Mouse (Mus musculus): ENCODE data around the gene Adamts13. TPM values are rescaled to one million over a fixed set of nuclear protein-coding genes. Genes with fewer than 3 reads are reported as not detected.

Gene Adamts13
- polyA plus RNA-seq, 1 experiment from 2014 or later: not detected

DNA sequence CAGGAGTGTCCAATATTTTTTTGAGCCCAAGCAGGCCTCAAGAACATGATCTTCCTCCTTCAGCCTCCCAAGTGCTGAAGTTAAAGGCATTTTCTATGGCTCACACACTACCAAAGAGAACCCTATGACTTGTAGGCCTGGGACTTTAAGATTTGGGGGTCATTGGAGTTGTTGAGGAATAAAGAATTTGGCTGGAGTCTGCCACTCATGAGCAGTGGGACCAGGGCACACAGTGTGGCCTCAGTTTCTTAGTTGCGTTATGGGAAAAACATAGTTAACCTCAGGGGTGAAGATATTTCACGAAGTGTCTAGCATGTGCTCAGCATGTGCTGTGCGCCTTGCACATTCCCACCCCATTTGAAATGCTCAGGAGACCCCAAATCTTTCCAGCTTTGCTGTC lies 53.1 kb downstream of the Adamts13 start:
- no peak overlapping the region for H3K4me2 ChIP-seq (replicated peaks)
- no peak for ATAC-seq (ENCODE audit: low FRiP score)

DNA sequence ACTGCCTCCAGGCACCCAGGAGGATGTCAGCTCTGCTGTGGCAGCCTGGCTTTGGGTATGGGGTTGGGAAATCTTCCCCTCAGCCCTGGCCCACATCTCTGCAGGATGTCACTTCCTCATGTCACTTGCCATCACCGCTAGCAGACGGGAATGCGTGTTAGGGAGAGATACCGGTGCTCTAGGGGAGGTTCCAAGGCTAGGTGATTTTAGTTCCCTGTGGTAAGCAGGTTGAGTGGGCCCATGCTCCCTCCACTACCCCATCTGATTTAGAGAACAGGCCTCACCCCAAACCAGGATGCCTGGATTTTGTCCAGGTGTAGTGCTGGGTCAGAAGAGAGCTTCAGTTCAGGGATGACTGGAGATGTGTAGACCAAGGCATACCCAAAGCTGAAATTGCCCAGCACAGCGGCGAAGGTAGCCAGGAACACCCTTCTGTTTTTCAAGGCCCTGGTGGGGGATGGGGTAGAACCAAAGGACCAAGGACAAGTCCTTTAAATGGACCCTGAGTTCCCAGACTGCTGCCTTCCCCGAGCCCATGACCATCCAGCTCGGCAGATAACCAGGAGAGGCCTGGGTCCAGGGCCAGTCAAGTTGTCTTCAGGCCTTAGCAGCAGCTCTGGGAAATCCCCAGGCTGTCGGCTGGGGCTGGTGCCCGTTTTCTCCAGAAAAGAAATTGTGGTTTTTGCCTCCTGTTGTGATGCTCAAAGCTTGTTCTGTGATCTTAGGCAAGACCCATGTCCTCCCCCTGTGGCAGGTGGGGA lies 53.8 kb downstream of the Adamts13 start:
- Histone ChIP-seq H3K36me3 (no peaks in the 10 kb centered on the region), H3K27ac (no peak overlapping the region), H3K4me3 (peak overlapping the region; percentile 30), H3K4me2 (replicated peaks) (peak overlapping the region; percentile 52), H3K27me3 (peaks cover 23% of the 10 kb centered on the region), H3K4me1 (peaks cover 12% of the 10 kb centered on the region), H3K9ac (peak overlapping the region; percentile 42; the same call in 1 of the 2 replicates), H3K9me3 (replicated peaks) (no peaks in the 10 kb centered on the region)
- no peak for ATAC-seq (ENCODE audit: low FRiP score)
- WGBS: 71% methylated on average over 10 of the region's 10 CpGs

More for the DNA sequence above, 53.1 kb downstream of the Adamts13 start:
- Histone ChIP-seq H3K9ac (no peak overlapping the region), H3K9me3 (replicated peaks) (no peaks in the 10 kb centered on the region), H3K27me3 (peaks cover 23% of the 10 kb centered on the region), H3K27ac (no peak overlapping the region), H3K36me3 (0 out of 2 replicates have a peak, but pooled peaks cover 2% of the 10 kb centered on the region), H3K4me1 (peaks cover 12% of the 10 kb centered on the region), H3K4me3 (no peak overlapping the region)
- WGBS: 91% methylated on average over 3 of the region's 3 CpGs

DNA sequence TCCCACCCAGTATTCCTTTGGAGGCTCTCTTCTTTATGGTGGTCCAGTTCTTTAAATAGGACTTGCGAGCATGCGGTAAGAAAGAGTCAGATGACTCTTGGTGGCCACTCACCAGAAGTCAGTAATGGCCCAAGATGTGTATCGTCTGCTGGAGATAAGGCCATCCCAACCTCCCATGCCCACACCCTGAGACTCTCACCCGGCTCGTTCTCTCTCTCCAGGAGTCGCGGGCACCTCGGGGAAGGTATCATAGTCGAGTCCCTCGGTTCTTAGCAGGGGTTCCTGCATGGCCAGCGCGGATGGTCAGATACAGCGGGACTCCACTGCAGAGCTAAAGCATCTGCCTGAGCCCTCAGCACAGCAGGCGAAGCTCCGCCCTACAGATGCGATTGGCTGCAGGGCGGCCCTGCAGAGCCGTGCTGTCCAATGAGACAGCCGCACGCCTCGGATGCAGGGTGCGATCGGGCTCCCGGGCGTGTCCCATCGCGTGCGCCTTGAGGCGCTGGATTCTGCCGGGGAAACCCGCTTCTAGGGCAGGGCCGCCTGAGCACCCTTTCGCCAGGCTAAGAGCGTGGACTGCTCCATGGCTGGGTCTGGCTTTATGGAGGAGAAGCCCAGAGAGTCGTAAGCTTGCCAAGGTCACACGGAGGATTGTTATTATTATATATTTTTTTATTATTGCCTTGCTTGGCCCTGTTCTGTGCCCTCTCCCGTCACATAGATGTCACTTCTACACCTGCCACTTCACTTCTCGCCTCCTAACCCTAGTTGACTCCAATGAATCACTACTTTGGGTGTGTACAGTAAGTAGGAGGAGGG lies 54.6 kb downstream of the Adamts13 start, which contains the start of gene Slc2a6:
TSS of gene Slc2a6 (minus strand) at position 381 of the 819 bp plus-strand sequence.
- 0 out of 2 replicates have a peak within 1 kb of the TSS, but pooled peaks have one; percentile 19 for H3K27ac ChIP-seq
- H3K36me3 ChIP-seq: no peaks in the 10 kb centered on the region
- peak within 1 kb of the TSS; percentile 42; the same call in 1 of the 2 replicates for H3K9ac ChIP-seq
- peak within 1 kb of the TSS; percentile 52 for H3K4me2 ChIP-seq (replicated peaks)
- peaks cover 12% of the 10 kb centered on the region for H3K4me1 ChIP-seq
- peak within 1 kb of the TSS; percentile 30 for H3K4me3 ChIP-seq
- peaks cover 23% of the 10 kb centered on the region for H3K27me3 ChIP-seq
- ATAC-seq (ENCODE audit: low FRiP score): peak; percentile 99
- WGBS: 3% methylated on average over 38 of the region's 38 CpGs
- no peaks in the 10 kb centered on the region for H3K9me3 ChIP-seq (replicated peaks)

DNA sequence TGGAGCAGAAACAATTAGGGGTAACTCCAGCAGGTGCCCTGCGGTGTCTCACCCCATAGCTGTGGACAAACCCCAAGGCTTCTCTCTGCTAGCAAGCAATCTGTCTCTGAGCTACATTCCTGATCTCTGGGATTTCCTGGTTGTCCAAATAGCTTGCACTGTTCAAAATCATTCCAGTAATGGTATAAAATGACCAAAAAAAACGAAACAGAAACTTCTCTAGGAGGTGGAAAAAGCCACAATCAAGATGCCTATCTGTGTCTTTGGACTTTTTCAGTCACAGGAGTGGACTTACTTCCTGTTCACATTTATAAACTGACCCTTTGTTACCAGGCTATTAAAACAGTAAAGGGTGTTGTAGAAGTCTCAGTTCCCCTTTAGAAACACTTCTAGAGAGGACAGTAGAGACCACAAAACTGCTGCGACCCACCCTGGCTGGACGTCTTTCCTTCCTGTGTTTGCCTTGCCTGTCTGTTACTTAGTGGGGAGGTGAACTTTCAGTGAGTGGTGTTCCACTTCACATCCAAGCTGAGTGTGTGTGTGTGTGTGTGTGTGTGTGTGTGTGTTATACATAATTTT lies 55.3 kb downstream of the Adamts13 start:
- no peaks in the 10 kb centered on the region for H3K36me3 ChIP-seq
- H3K4me2 ChIP-seq (replicated peaks): peak overlapping the region; percentile 52
- peaks cover 23% of the 10 kb centered on the region for H3K27me3 ChIP-seq
- no peak; the same call in 1 of the 2 replicates for ATAC-seq (ENCODE audit: low FRiP score)
- peak overlapping the region; percentile 30; the same call in 1 of the 2 replicates for H3K4me3 ChIP-seq
- 73% methylated on average over 4 of the region's 4 CpGs for WGBS
- H3K27ac ChIP-seq: no peak overlapping the region
- H3K9ac ChIP-seq: 0 out of 2 replicates have a peak overlapping the region, but pooled peaks have one; percentile 1
- no peaks in the 10 kb centered on the region for H3K9me3 ChIP-seq (replicated peaks)
- peaks cover 12% of the 10 kb centered on the region for H3K4me1 ChIP-seq

DNA sequence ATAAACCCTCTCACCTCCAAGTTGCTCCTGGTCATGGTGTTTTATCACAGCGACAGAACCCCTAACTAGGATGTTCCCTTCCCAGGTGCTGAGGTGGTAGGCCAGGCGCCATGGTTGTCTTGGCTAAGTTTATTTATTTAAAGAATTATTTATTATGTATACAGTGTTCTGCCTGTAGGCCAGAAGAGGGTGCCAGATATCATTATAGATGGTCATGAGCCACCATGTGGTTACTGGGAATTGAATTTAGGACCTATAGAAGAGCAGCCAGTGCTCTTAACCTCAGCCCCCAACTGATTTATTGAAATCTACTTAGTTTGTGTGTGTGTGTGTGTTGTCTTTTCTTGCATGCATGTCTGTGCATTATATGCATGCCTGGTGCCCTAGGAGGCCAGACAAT lies 59.1 kb downstream of the Adamts13 start:
- Histone ChIP-seq H3K4me3 (no peak overlapping the region), H3K27me3 (peaks cover 20% of the 10 kb centered on the region), H3K4me1 (peaks cover 5% of the 10 kb centered on the region; the same call in 1 of the 2 replicates), H3K9ac (no peak overlapping the region), H3K4me2 (replicated peaks) (no peak overlapping the region), H3K36me3 (no peaks in the 10 kb centered on the region), H3K9me3 (replicated peaks) (no peaks in the 10 kb centered on the region), H3K27ac (no peak overlapping the region)
- 89% methylated on average over 2 of the region's 2 CpGs for WGBS
- no peak for ATAC-seq (ENCODE audit: low FRiP score)

DNA sequence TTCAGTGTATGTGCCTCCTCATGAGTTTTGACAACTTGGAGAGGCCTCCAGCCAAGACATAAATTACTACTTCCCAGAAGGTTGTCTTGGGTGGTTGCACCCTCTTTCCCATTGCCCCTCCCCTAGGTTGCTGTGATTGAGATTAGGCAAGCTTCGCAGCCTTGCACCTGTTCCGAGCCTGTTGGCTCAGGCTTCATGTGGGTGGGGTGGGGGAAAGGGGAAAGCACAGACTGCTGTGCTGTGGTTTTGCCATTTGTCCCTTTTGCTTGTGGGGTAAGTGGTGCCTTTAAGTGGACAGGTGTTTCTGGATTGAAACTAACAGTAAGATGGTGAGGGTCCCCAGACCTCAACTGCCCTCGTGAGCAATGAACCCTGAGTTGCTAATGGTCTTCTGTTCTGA lies 62.8 kb downstream of the Adamts13 start:
- Histone ChIP-seq H3K27me3 (peaks cover 5% of the 10 kb centered on the region), H3K36me3 (no peaks in the 10 kb centered on the region)

DNA sequence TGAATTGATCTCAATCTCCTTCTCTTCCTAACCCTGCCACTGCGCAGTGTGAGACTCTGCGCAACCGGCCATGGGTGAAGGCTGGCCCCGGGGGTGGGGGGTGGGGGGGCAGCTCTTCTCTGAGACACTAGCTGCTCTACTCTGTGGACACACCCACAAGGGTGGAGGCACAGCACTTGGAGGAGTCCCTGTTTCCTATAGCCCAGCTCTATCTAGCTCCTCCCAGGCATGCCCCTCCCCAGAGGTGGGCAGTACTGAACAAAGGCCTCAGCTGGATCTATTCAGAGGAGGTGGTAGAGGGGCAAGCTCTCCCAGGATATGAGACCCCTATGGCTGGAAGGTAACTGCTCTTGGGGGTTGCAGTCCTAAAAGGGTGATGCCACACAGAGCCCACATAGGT lies 63.8 kb downstream of the Adamts13 start:
- no peak overlapping the region for H3K4me3 ChIP-seq
- H3K4me1 ChIP-seq: no peaks in the 10 kb centered on the region; the same call in 1 of the 2 replicates
- no peaks in the 10 kb centered on the region for H3K36me3 ChIP-seq
- no peak overlapping the region for H3K27ac ChIP-seq
- H3K27me3 ChIP-seq: peaks cover 7% of the 10 kb centered on the region
- 0 out of 2 replicates have a peak, but pooled peaks have one; percentile 35 for ATAC-seq (ENCODE audit: low FRiP score)
- no peak overlapping the region for H3K9ac ChIP-seq
- H3K4me2 ChIP-seq (replicated peaks): no peak overlapping the region
- H3K9me3 ChIP-seq (replicated peaks): no peaks in the 10 kb centered on the region
- 69% methylated on average over 4 of the region's 4 CpGs for WGBS

More for the DNA sequence above, 62.8 kb downstream of the Adamts13 start:
- Histone ChIP-seq H3K9me3 (replicated peaks) (no peaks in the 10 kb centered on the region), H3K27ac (no peak overlapping the region), H3K9ac (no peak overlapping the region), H3K4me3 (no peak overlapping the region), H3K4me1 (no peaks in the 10 kb centered on the region; the same call in 1 of the 2 replicates), H3K4me2 (replicated peaks) (no peak overlapping the region)
- no peak for ATAC-seq (ENCODE audit: low FRiP score)
- WGBS: 73% methylated on average over 3 of the region's 3 CpGs

DNA sequence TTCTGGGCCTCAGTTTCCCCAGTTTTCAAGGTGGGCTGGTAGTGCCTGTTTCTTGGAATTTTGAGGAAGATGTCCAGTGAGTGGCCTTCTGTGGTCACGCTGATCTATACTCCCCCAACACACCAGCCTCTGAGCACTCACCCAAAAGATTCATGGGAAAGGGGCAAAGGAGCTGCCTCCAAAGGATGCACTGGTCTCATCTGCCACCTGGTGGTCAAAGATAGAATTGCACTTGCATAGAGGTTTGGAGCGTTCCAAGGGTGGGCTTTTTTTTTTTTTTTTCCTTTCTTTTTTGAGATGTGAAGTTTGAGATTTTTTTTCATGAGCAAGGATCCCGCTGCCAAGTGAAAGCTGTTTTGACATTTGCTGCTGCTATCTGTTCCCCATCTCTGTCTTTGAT lies 65.4 kb downstream of the Adamts13 start:
- Histone ChIP-seq H3K9ac (no peak overlapping the region), H3K27ac (no peak overlapping the region), H3K36me3 (no peaks in the 10 kb centered on the region), H3K4me1 (no peaks in the 10 kb centered on the region; the same call in 1 of the 2 replicates), H3K27me3 (peaks cover 7% of the 10 kb centered on the region), H3K4me3 (no peak overlapping the region), H3K4me2 (replicated peaks) (no peak overlapping the region), H3K9me3 (replicated peaks) (no peaks in the 10 kb centered on the region)
- 7% methylated on average over 3 of the region's 3 CpGs for WGBS
- ATAC-seq (ENCODE audit: low FRiP score): peak; percentile 26; the same call in 1 of the 2 replicates

DNA sequence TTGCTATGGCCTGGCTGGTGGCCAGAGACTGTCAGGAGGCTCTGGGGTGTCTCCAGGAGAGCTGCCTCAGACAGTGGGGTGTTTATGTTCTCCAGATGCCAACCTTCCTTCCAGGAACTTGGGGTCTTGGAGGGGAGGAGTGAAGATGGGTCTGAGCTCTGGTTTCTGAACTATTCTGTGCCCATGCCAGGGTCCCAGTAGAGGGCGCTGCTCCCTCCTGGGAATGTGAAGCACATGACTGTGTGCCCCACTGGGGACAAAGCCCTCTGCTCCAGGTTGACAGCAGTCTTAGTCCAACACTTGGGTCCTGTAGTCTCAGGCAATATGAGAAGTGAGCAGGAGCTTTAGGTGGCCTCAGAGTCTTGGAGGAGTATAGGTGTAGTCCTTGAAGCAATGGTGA lies 66.1 kb downstream of the Adamts13 start:
- Histone ChIP-seq H3K36me3 (no peaks in the 10 kb centered on the region), H3K4me1 (peaks cover 2% of the 10 kb centered on the region; the same call in 1 of the 2 replicates), H3K4me3 (no peak overlapping the region), H3K4me2 (replicated peaks) (no peak overlapping the region), H3K27me3 (peaks cover 7% of the 10 kb centered on the region), H3K9me3 (replicated peaks) (no peaks in the 10 kb centered on the region), H3K9ac (no peak overlapping the region), H3K27ac (no peak overlapping the region)
- ATAC-seq (ENCODE audit: low FRiP score): no peak
- WGBS: 0% methylated on average over 1 of the region's 1 CpGs

DNA sequence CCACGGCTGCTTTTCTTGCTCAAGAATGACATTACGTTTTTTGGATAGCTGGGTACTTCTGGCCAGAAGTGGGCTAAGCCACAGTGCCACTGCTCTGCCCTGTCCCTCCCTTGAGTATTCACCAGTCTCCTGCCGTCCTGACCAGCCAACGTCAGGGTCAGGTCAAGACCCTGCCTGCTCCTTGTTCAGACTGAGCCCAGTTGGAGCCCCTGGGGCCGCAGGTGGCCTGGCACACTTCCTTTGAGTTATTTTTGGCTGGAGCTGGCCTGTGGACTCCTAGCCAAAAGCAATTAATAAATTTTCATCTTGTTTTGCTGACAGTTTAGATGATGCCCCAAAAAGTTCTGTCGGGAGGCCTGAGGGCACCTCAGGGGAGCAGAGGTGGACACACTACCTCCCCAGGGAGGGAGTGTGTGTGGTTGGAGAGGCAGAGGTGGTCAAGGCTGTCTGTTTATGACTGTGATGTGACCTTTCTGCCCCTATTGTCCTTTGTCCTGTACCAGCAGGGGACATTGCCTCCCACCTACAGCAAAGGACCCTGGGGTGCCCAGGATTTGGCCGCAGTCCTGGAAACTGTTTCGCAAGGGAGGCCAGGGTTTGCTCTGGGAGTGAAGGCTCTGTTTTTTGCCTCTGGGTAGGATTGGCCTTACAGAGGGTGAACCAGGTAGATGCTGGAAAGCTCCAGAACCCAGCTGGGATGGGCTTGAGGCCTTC lies 69.1 kb downstream of the Adamts13 start:
- H3K4me3 ChIP-seq: no peak overlapping the region
- ATAC-seq (ENCODE audit: low FRiP score): no peak
- no peak overlapping the region for H3K4me2 ChIP-seq (replicated peaks)
- no peaks in the 10 kb centered on the region for H3K36me3 ChIP-seq
- H3K9me3 ChIP-seq (replicated peaks): no peaks in the 10 kb centered on the region
- whole genome bisulfite sequencing: 72% methylated on average over 8 of the region's 8 CpGs
- H3K27ac ChIP-seq: no peak overlapping the region
- H3K4me1 ChIP-seq: peaks cover 2% of the 10 kb centered on the region; the same call in 1 of the 2 replicates
- H3K9ac ChIP-seq: no peak overlapping the region
- peaks cover 12% of the 10 kb centered on the region; the same call in 1 of the 2 replicates for H3K27me3 ChIP-seq

DNA sequence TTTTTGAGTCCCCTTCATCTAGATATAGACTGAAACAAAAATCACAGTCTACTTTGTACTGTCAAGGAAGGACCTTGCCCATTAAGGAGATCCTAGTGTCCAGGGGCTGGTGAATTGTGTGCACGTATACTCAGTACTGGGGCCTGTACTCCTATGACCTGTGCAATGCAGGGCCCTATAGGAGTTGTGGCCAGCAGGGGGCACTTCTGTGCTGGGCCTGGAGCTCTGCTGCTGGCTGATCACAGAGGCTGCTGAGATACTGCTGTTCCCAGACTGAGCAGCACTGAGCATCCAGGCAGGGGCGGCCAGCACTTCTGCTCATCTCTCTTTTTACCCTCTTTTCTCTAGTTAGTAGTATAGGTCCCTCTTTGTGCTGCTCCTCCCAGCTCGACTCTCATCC lies 70.2 kb downstream of the Adamts13 start:
- Histone ChIP-seq H3K9ac (no peak overlapping the region), H3K4me3 (no peak overlapping the region), H3K27ac (no peak overlapping the region), H3K4me1 (peaks cover 2% of the 10 kb centered on the region; the same call in 1 of the 2 replicates), H3K4me2 (replicated peaks) (no peak overlapping the region), H3K36me3 (no peaks in the 10 kb centered on the region), H3K9me3 (replicated peaks) (no peaks in the 10 kb centered on the region), H3K27me3 (peaks cover 12% of the 10 kb centered on the region; the same call in 1 of the 2 replicates)
- peak; percentile 95 for ATAC-seq (ENCODE audit: low FRiP score)
- WGBS: 23% methylated on average over 3 of the region's 3 CpGs

Data from hindbrain, embryonic 12.5 days (tissue).